Mouse (Mus musculus) cerebellum, adult 2 months (tissue): ENCODE measurements around the gene Slc43a1.

Source experiments
- CTCF ChIP-seq: fragments of 200-500 bp; IDR thresholded peaks from 2 replicates; pipeline ENCODE4 v1.5.1; 2011; ENCODE audit warnings: low read depth, mild to moderate bottlenecking, control low read depth, low read length, moderate library complexity, borderline replicate concordance; ENCODE audit not compliant: insufficient read depth
- POLR2A ChIP-seq: fragments of 200-500 bp; IDR thresholded peaks from 2 replicates; pipeline ENCODE4 v1.6.1; 2011; ENCODE audit warnings: low read length, control low read depth, borderline replicate concordance; ENCODE audit not compliant: insufficient read depth

- TF ChIP-seq CTCF = no peak
- TF ChIP-seq POLR2A = no peak
Observed at GRCm38 (mm10) chr2:84841905-84842304, 3.3 kb downstream of the Slc43a1 start.
